Mouse (Mus musculus) WW6 (cell line): ENCODE results near the gene Aspa.
"Not testable (repeated sequence)": the region's sequence is repeated elsewhere in the genome, so short reads cannot be mapped to it uniquely, and the experiment has no call there.

Experiments
- DNase-seq: peaks from one replicate; pipeline ENCODE4 v3.0.0-alpha.2; 2013; ENCODE audit warnings: low read depth, low spot score

The Aspa gene

DNA sequence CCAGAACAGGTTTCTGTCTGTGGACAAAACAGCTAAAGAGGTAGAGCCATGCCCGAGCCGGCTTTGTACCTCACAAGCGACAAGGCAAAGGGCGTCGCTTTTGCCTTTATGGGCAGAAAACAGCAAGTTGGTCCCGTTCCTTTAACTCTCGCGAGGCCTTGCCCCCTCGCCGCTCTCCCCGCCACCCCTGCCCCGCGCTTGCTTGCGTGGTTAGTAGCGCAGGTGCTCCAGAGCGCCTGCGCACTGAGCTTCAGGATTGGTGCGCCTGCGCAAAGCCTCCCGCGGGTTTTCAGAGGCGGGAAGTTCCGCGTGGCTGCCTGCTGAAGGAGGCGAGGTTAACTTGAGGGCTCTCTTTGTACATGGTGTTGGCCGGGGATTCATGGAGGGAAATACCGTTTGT is at the start of gene Aspa, which contains the start of the genes Gm49340 and Spata22:
TSS of gene Aspa (minus strand) at position 155 of the 400 bp plus-strand sequence.
TSS of gene Gm49340 (plus strand) at position 300 of the 400 bp plus-strand sequence.
TSS of gene Spata22 (plus strand) at position 300 of the 400 bp plus-strand sequence.
- DNase-seq = peak; percentile 57

DNA sequence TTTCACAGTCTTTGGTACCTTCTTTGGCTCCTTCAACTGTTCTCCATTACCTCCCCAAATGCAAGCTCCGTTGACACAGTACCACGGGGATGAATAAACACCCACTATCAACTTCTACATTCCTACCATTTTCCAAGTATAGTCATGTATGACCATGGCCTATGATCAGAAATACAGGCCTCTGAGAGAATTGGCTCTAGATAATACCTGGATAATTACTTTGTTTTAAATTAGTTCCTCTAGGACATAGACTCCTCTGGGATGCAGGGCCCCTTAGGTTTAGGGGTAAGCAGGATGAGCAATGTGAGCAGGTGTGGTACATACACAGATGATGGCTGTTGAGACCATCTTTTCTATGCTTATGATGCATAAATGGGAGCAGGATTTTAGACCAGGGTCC is 41.5 kb upstream of the Aspa start, which contains the start of gene Olfr376:
TSS of gene Olfr376 (plus strand) at position 301 of the 400 bp plus-strand sequence.
- DNase-seq = no peak

DNA sequence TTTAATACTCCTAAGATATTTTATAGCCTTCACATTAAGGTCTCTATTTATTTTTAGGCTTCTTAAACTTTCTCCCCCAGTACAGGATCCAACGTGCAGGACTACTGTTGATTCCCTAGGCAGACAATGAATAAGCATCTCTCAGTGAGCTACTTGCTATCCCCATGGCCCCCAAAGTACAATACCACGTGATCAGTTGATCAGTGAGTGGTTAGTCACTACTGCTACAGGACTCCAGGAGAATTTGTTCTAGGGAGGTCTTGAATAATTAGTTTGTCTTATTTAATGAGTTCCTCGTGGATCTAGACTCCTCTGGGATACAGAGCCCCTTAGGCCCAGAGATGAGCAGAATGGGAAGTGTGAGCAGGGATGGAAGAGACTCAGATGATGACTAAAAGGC is 21.1 kb upstream of the Aspa start, which contains the start of gene Olfr20:
TSS of gene Olfr20 (plus strand) at position 301 of the 400 bp plus-strand sequence.
- no peak for DNase-seq

DNA sequence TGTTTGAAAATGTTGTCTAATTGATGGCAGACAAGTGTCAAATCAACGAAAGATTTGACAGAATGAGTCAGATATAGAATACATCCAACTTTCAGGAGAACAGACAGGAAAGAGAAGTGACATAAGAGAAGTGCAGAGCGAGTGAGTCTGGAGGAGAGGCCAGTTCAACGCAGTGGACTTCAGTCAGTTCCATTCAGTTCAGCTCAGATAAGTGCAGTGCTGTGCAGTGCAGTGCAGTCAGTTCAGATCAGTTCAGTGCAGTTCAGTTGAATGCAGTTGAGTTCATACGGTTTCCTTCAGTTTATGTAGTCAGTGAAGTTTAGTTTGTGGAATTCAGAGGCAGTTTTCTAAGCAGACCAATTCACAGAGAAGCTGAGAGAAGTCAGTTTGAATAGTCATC is 7.5 kb upstream of the Aspa start:
- DNase-seq = no peak

DNA sequence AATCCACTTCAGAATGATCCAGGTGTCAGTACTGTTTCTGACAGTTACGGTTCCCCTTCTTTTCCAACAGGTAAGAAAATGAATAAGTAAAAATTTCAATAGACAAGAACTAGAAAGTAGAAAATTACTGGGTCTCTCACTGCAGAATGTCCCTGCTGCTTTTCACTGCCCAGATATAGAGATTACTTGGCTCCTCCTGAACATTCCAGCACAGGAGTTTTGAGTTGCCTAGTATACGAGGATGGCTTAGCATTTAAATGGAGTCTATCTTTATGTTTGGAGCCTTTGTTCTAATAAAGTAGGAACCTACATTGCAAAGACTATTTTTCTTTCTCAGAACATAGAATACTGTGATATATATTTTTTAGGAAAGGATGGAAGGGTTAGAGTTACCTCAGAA is 4.0 kb upstream of the Aspa start:
- DNase-seq = no peak

DNA sequence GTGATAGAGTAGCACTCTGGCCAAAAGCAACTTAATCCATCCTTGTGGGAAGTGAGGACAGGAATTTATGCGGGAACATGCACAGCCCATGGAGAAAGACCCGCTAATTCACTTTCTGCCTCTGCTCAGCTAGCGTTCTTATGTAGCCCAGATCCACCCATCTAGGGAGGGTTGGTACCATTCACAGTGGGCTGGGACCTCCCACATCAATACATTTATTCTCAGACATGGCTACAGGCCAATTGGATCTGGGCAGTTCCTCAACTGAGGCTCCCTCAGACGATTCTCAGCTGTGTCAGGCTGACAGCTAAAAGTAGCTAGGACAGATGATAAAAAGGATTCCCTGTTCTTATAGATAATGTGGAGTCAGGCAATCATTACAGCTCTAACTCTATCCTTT is 2.0 kb downstream of the Aspa start:
- DNase-seq = no peak

DNA sequence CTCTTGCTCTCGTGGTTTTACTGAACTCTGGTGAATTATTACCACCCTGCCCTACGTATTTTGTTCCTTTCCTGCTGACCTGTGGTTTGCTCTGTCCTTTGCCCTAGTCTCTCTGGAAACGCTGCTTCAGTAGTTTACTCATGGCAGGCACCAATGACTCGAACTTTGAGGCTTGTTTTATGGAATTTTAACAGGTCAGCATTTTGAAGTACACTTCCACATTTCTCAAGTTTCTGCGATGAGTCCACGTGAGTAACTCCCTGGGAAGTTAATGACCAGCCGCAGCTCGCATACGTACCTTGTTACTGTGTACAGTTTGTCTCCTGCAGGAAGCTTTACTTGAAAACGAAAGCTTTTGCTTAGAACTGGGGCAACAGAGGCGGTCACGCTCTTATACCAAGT is 2.9 kb downstream of the Aspa start:
- no peak for DNase-seq

DNA sequence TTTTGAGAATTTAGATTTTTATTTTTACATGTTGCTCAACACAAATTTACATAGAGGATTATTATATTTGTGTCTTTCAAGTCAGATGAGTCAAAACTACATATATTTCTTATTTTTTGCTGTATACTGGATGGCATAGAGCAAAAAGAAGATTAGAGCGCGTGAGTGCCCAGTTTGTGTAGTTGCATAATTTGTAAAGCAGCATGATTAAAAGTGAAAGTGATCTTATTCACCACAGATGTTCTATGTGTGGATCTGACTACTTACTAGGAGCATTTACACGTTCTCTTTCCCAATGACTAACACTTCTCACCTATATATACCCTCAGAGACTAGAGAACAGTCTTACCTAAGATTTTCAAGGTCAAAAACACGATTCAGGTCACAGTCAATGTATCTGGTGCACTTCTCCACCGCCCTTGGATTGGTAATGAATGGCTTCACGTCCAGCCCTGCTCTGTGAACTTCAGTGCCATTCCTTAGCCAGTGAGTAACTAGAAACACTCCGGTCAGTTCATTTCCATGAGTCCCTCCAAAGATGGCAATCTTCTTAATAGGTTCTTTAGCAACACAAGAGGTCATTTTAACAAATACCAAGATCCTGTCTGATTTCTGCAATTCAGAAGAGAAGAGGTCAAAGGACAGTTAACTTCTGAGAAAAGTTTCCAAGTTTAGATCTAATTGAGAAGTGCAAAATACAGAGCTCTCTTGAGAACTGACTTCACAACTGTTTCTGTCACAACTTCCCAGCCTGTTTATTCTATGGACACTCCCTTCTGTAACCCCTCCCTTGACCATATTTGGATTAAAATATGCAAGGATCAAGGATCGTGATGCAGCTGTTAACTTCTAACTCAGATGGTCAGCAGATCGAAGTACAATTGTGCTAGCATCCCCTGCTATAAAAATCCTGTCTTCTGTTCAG is 5.2 kb downstream of the Aspa start:
- no peak for DNase-seq

DNA sequence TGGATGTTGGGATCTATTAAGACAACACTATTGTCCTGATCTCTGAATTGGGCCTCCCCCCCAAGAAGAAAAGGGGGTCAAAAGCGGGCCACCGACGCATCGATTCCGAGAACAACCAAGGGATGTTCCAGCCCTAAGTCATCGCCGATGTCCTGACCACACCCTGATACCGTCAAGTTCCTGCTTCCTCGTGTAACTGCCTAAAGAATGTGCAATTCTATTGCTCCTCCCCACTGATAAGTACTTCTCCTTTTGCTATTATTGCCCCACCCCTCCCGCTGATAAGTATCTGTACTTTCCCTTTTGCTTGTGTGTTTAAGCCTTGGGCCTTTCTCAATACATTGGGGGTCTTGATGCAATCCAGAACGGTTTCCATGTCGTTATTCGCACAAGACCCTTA is 8.3 kb downstream of the Aspa start:
- DNase-seq = not testable (repeated sequence)

DNA sequence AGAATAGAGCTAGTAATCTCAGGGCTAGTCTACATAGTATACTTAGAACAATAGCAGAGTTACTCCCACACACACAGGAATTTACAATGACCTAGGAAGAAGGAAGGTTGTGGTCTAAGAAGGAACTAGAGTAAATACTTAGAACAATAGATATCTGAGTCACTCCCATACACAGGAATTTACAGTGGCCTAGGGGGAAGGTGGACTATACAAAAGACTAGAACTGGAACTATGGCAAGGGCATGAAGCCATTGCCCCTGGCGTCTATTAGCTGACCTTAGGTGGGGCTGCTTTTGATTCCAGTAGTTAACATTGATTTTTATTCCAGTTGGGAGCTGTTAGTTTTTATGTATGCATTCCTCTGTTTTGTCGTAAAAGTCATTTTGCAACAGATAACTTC is 10.8 kb downstream of the Aspa start:
- peak; percentile 40 for DNase-seq

DNA sequence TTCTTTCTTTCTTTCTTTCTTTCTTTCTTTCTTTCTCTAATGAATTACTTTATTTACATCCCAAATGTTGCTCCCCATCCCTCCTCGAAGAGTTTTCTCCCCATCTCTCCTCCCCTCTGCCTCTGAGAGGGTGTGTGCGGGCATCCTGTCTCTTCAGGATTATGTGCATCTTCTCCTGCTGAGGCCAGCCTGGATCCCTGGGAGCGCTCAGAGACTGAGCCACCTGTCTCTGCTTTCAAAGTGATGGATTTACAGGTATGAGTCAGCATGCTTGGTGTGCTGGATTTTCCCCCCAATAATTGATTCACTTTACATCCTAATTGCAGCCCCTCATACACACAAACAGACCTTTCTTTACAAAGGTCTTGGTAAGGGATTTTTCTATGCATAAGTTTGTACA is 13.4 kb downstream of the Aspa start:
- no peak for DNase-seq

DNA sequence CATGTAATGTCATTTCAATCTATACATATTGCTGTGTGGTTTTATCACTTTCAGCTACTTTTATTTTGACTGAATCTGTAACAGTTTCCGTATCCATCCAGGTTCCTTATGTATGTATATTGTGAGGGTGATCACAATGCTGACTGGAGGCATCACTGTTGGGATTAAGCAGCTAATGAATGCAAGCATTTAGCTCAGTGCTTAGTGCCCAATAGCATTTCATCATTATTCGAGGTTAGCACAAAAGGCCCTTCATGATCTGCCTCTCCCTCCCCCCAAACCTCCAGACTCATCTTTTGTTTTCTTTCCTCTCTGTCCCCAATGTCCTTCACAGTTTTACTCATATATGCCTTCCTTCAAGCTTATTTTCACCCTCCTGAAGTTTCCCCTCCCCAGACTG is 26.3 kb downstream of the Aspa start:
- no peak for DNase-seq

DNA sequence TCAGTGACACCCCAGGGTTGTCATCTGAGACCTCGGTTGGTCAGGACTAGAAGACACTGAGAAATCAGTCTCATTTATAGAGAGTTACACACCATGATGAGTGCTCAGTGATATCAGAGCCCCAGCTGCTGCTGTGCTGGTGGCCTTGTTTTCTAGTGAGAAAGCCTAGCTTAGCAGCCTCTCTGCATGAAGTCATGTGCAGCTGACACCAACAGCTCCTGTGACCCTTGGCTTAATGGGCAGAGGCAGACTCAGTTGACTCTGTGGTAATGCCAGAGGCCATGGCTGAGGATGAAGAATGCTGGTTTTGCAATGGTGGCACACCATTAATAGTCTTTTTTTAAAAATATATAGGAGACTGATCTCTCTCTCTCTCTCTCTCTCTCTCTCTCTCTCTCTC is 39.8 kb downstream of the Aspa start:
- no peak for DNase-seq

DNA sequence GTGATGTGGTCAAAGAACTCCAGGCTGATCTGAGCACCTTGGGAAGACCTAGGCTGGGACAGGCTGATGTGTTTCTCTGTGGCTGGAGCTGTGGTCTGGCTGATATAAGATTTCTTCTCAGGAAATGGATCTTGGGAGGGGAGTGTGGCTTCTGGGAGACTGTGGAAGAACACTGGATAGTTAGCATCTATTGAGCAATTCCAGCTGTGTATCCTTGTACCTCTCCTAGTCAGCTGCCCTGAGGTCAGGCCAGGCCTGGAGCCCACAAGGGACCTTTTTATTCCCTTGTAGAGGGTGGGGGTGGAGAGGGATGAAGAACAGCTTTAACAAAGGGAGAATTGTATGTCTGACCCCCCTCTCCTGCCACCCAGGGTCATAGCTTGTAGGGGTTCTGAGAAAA is 45.0 kb downstream of the Aspa start:
- no peak for DNase-seq

DNA sequence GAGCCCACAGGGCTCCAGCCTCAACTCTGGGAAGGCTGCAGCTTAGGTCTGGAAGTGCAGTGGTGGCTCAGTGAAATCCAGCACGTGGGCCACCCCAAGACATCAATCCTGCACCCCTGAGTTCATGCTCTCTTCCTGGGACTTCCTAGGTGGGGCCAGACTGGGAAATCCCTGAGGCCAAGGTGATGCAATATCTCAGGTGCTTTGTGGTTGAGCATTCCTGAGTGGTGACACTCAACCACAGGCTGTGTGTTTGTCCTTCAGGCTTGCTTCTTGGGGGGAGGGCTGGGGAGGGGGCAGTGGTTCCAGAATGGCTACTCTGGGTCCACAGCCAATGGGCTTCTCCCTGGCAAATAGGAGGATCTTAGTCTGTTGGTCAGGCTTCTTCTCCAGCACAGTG is 45.5 kb downstream of the Aspa start:
- DNase-seq = no peak

DNA sequence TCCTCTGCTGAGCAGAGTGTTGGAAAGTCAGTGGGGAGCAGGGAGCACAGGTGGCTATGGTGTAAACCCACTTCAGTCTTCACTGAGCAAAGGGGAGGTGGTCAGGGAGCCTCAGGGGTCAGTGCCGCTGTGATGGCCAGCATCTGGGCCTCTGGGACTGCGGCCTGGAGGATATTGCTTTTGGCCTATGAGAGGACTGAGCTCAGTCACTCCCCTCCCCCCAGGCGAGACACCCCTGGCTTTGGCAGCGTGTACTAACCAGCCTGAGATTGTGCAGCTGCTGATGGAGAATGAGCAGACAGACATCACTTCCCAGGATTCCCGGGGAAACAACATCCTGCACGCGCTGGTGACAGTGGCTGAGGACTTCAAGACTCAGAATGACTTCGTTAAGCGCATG is 46.0 kb downstream of the Aspa start:
- DNase-seq = no peak

DNA sequence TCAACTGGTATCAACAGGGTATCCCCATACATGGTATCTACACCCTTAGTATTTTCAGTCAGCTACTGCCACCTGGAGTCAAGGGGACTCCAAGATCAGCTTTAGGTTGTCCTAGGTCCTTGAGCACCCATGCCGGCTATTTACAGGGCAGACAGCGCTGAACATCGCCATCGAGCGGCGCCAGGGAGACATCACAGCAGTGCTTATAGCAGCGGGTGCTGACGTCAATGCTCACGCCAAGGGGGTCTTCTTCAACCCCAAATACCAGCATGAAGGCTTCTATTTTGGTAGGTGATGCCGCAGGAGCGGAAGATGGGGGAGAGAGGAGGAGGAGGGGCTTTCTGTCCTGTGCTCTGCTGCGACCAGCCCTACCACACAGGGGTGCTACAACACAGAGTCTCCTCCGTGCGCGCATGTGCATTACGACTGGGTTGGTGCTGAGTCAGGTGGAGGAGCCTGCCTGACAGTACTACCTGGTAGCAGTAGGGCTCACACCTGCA is 47.8 kb downstream of the Aspa start:
- DNase-seq = peak; percentile 81

DNA sequence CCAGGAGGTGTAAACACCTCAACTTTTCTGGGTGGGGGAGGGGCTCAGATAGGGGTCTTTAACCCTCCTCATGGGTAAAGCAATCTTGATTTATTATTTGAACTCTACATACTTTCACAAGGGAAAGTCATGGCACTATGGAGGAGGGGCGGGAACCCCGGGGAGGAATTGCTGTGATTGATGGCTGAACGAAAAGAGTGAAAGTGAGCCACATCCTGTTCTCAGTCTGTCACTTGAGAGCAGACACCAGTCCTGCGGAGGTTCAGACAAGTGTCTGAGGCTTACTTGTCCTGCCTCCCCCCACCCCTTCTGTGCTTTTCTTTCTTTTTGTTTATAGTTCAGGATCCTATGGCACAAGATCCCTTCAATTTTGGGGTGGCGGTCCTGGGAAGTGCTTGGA is 48.7 kb downstream of the Aspa start:
- DNase-seq = no peak

DNA sequence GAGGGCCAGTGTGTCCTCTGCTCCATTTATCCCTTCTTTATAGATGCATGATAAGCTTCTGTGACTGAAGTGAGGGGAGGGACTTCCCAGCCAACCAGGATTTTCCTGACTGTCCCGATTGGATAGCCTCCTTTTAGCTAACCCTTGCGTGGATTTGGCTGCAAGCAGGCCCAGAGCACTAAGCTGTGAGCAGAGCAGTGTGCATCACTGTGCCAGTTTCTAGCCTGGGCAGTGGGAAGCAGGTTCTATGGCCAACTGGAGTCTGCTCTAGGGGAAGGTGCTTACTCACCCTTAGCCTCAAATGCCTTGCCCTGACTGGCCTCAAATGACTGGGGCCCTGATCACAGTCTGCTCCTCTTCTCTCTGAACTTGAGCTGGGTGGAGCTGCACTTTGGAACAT is 54.6 kb downstream of the Aspa start:
- no peak for DNase-seq

DNA sequence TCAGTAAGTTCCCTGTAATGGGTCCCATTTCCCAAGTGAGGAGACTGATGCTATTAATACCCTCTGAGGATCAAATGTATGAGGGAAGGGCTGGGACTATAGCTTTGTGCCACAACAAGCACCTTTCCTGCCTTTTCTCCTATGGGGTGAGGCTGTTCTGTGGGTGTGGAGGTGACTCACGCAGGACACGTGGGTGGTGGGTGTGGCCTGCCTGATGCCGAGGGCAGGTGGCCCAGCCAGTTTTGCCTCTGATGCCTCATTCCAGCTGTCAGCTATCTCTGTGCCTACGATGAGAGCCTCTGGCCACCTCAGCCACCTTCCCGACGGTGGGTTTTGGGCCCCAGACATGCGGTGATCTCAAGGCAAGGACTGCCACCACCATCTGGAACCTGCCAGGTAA is 62.1 kb downstream of the Aspa start, which contains the start of gene Trpv3:
TSS of gene Trpv3 (plus strand) at position 122 of the 400 bp plus-strand sequence.
- DNase-seq = no peak

DNA sequence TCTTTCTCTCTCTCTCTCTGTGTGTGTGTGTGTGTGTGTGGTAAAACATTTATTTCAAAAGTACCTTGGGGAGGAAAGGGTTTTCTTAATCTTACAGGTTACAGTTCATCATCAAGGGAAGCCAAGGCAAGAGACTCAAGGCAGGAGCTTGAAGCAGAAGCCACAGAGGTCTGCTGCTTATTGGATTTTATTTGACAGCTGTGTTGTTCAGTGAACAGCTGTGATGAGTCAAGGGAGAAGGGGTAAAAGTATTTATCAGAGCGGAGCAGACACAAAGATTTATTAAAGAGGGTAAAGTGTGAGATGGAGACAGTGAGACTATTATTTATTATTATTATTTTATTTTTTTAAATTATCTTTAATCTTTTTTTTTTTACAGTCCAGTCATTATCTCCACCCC is 68.0 kb downstream of the Aspa start:
- DNase-seq = no peak

DNA sequence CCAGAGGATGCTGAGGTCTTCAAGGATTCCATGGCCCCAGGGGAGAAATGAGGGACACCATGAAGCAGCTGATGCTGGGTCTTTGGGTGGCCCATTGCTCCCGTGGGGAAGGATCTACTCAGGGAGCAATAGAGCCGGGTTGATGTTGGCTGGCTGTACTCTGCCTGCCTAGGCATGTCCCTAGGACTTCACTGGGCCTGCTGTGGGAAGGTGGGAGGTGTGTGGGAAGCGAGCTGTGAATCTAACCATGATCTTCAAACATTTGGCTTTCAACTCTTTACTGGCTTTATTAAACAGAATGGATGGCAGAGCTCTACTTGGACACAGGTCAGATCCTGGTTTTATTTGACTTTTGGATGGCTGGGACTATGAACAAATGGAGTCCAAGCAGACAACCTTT is 68.9 kb downstream of the Aspa start:
- no peak for DNase-seq

DNA sequence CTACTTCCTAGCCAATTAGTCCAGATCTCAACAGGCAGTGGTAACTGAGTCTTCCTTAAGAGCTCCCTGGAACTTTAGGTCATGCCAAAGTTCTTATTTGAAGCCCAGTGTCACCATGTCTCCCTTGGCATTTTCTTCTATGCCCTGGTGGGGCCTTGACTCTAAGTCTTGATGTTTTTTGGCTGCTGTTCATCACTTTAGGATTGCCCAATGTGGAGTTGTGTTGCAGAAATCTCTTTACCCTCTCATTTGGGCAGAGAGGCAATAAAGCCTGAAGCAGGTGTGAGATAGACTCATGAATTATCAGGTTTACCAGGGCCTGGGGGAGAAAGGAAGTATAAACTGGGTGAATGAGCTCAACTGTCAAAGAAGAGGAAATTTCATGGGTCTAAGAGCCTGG is 70.7 kb downstream of the Aspa start:
- DNase-seq = no peak
